Mouse (Mus musculus): ENCODE measurements around the gene Olfr643.
A peak's percentile ranks its signal among the peaks of the same experiment; 100 is the strongest.

Olfr643 gene

GRCm38 (mm10) chr7:104018953-104019352 is 118.3 kb downstream of the Olfr643 start:
- DNase-seq (ENCODE audit: low read depth, low spot score): no peak

GRCm38 (mm10) chr7:104017203-104017602 is 120.0 kb downstream of the Olfr643 start, which contains the start of gene Olfr639:
Gene Olfr639 (minus strand): TSS chr7:104017303.
- no peak for DNase-seq (ENCODE audit: low read depth, low spot score)

DNA sequence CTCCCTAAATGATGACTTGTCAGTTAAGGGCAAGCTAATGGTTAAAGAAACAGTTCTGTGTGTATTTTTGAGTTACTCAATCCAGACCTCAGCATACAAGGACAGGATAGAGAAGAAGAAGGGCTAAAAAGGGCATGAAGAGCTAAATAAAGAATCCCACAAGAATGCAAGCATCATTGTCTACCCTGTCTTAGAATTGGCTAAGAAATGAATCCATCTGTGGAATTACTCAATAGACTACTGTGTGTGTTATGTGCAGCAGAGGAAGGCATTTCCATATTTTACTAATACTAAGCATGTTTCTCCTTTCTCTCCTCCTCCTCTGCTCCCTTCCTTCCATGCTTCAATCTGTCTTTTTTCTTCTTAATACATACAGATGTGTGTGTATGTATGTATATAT is 138.1 kb downstream of the Olfr643 start:
- no peak for DNase-seq (ENCODE audit: low read depth, low spot score)

GRCm38 (mm10) chr7:103998446-103998845 is 138.8 kb downstream of the Olfr643 start, which contains the start of gene Olfr638:
Gene Olfr638 (plus strand): TSS chr7:103998746.
- DNase-seq (ENCODE audit: low read depth, low spot score): no peak

- no peak for DNase-seq (ENCODE audit: low read depth, low spot score)
Measured at GRCm38 (mm10) chr7:103971782-103972181, 165.4 kb downstream of the Olfr643 start.

DNA sequence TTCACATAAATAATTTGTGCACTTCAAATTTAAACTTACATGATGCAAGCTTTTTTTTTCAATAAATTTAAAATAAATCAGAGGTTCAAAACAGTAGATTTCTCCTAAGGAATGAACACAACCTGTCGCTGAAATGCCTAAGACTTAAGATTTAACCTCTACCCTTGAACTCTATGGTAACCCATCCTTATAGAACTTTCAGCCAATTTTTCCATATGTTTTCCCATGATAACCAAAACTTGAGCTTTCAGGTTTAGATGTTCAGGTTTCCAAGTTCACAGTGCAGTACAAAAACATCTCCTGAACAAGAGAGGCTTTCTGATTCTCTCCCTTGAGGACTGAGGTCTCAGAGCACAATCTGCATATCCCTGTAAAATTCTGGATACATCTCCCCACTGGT is 166.4 kb downstream of the Olfr643 start, which contains the start of gene Olfr635:
TSS of gene Olfr635 (plus strand) at position 301 of the 400 bp plus-strand sequence.
- no peak for DNase-seq (ENCODE audit: low read depth, low spot score)

- peak; percentile 19 for DNase-seq (ENCODE audit: low read depth, low spot score)
Measured at GRCm38 (mm10) chr7:103966873-103967272, 170.3 kb downstream of the Olfr643 start.
